Mouse (Mus musculus) left cerebral cortex, postnatal 10 days (tissue): ENCODE measurements around the gene Asxl2. TPM values are rescaled to one million over a fixed set of nuclear protein-coding genes. Genes with fewer than 3 reads are reported as not detected.
"Not testable (repeated sequence)": the region's sequence is repeated elsewhere in the genome, so short reads cannot be mapped to it uniquely, and the experiment has no call there.

Source experiments
- DNase-seq, 2 experiments: peaks; one replicate each; pipeline ENCODE4 v3.0.0; 2021 to 2022; ENCODE audit warnings: low spot score in 2 of 2, mixed read lengths in 1 of 2; ENCODE audit errors: extremely low spot score in 1 of 2
- intact Hi-C: fragments of 180-260 bp; cut with DNase I; formaldehyde crosslinking; loops from one replicate; pipeline ENCODE4 v1.15.1; 2025
- total RNA-seq, 2 experiments: library from RNA; stranded (reverse); gene quantifications; 2 replicates each; pipeline ENCODE4 v1.2.3; 2021

The Asxl2 gene
- total RNA-seq = 10 to 100 TPM; 24.5 to 26.2 TPM

DNA sequence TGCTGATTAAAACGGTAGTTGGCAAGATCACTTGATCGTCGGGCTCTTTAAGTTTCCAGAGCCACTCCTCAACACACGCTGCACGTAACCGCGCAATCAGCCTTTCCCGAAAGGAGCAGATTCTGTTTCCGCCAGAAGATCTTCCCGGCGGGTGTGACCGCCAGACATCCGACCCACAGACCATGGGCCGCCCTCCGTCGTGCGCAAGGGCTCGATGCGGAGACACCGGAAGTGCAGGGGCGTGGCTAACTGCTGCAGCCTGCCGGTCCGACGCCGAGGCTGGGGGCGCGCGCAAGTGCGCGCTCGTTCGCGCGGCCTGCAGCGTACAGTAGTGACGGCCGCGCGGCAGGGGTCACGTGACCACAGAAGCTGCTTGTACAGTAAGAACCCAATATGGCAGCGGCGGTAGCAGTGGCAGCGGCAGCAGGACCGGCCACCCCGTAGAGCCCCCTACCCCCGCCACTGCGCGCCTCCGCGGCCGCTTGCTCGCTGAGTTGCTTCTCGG, at the start of gene Asxl2:
TSS of gene Asxl2 (plus strand) at position 328 of the 505 bp plus-strand sequence.
- intact Hi-C loops = no loop called here
- peak; percentile 99 to 100 for DNase-seq

DNA sequence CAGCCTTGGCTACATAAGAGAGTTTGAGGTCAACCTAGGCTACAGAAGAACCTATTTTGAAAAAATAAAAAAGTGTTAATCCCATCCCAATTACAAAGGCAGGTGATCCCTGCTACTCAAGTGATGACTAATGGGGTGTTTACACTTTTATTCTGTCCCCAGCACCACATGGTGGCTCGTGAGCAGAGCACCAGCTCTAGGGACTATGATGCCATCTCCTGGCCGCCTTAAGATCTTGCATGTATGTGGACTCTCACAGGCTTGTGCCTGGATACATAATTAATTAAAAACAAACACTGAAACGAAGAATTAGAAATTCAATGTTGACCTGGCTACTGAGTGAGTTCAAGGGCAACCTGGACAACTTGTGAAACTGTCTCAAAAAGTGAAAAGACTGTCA, 49.5 kb upstream of the Asxl2 start:
- intact Hi-C loops = no loop called here
- no peak for DNase-seq

DNA sequence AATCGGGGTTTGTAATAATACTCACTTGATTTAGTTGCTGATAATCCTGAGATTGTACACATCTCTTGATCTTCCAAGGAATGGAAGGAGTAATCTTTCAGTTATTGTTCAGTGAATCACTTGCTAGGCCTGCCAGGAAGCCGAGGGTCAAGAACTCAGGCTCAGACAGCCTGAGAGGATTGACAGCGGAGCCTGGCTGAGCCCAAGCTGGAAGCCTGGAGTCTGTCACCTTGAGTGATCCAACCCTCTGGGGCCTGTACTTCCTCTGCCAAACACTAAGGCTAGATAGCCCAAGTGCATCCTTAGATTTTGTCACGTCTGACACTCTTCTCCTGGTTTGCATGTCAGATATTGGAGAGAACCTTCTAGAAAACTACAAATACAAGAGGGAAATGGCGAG, 48.9 kb upstream of the Asxl2 start:
- intact Hi-C loops = no loop called here
- DNase-seq = no peak

DNA sequence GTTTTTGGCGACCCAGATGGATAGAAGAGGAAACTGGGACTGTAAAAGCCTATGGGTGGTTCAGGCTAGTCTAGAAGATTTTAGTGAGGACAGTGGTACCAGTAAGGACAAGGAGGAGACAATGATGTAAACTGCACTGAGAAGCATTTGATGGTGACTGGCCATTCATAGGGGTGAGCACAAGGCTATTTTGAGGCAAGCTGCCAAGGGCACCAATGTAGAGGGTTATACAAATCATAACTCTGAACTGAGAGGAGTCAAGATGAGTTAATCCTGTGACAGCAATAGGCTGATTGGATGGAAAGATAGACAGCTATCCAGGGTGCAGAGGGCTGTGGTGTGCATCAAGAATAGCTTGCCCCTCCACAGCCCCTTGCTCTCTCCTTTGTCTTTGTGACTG, 41.8 kb upstream of the Asxl2 start:
- no peak for DNase-seq
- intact Hi-C loops = no loop called here

DNA sequence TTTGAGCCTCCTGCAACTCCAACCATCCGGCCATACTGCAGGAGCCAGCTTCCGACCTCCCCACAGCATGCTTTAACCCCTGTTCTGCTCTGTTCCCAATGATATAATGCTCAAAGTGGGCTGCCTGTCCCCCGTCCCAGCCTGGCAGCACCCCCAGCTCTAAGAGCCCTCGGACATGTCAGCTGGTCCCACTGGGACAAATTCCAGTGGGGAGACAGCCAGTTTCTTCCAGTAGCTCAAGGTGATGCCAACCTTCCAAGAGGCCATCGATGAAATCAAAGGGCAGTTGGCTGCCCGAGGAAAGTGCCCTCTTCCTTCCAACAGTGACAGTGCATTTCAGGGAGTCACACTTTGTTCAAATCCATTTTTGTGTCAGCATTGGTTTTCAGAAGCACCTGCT, 41.4 kb upstream of the Asxl2 start:
- intact Hi-C loops = no loop called here
- no peak for DNase-seq

DNA sequence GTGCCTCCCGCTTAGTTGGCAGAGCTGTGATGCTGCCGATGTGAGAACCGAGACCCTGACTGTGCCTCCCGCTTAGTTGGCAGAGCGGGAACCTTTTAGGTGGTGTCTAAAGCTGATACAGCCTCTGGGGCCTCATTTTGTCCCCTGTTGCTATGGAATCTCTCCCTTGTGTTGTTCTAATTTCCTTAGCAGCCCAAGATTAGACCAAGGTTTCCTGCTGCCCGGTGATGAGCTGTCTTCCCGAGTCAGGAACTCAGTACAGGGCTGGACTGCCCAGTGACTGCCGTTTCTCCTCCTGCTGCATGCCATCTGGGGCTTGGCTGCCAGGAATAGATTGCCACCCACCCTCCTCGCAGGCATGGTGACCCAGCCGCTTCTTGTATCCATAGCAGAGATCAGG, 40.7 kb upstream of the Asxl2 start:
- DNase-seq = peak in 1 of 2 experiments; percentile 53

DNA sequence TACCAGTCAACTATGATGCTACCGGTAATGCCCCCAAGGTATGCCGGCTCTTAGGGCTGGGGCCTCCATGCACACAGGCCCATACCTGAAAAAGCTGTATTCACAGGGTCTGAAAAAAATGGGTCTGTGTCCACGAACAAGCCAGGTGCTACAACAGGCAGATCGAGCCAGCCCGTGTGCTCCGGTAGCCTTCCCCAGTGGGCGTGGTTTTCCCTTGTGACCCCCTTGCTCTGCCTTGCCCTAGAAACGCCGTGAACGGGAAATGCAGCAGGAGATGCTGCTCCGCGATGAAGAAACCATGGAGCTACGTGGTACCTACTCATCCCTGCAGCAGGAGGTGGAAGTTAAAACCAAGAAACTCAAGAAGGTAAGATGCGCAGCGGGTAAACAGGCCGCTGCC, 38.8 kb upstream of the Asxl2 start:
- intact Hi-C loops = no loop called here
- DNase-seq = no peak

More for the DNA sequence above, 40.7 kb upstream of the Asxl2 start:
- intact Hi-C loops = no loop called here

DNA sequence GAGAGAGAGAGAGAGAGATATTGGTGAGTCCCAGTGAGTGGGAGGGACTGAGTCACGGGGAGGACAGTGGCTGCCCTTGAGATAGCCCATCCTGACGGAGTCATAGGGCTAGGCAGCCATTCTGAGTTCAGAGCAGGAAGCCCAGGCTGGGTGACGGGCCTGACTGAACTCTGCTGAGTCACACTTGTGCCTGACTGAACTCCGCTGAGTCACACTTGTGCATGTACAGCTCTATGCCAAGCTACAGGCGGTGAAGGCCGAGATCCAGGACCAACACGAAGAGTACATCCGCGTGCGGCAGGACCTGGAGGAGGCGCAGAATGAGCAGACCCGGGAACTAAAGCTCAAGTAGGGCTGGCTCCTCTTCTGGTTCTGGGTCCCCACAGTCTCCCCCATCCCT, 37.3 kb upstream of the Asxl2 start:
- no peak for DNase-seq
- intact Hi-C loops = no loop called here

DNA sequence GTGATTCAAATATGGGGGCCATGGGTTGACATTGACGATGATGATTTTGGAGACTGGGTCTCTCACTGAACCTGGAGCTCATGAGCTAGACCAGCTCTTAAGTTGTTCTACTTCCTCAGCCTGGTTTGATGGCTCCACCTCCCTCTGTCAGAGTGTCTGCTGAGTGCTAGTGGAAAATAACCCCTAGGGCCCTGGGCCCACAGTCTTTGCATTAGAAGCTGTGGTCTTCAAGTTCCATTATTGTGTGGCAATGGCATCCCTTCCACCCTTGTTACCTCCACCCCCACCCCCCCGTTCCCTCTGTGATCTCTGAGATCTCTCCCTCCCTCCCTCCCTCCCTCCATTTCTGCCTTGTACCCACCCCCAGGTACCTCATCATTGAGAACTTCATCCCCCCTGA, 36.6 kb upstream of the Asxl2 start:
- intact Hi-C loops = no loop called here
- no peak for DNase-seq

DNA sequence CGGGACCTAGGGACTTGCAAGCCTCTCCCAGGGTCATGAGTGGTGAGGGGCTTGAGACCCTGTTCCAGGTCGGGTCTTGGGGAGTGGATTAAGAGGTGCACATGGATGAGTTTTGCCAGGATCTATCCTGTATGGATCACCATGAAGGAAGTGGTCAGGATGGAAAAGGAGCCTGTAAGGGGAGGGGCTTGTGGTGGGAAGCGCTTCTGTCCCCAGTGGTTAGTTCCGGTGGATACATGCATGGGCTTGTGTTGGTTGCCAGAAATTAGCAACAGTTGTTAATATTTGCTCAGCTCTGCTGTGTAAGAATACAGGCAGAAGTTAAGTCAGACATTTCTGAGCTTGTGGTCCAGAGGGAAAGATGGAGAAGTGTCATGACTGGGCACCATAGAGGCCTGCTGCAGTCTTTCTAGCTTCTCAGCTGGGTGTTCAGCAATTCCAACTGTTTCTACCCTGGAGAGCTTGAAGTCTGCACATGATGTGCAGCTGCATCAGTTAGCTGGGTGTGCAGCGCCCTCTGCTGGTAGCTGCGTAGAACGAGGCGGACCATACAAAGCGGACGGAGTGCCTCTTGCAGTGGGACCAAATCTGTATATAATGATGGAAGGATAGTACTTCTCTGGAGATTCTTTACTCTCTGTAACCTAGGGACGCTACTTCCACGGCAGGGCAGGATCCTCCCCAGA, 35.9 kb upstream of the Asxl2 start:
- intact Hi-C loops = no loop called here
- DNase-seq = peak; percentile 73 to 91

DNA sequence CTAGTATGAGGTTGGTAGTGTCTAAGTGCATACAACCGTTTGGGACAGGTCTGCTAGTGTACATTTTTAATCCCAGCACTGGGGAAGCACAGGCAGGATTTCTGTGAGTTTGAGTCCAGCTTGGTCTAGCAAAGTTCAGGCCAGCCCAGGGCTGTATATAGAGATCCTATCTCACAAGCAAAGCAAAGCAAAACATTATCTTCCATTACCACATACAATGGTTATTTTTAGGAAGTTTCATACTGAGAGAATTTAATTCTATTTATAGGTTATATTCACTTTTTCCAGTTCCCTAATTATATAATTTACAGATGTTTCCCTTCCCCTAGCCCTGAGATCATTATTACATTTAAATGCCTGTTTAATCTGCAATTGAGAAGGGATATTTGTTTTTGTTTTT, 35.4 kb upstream of the Asxl2 start:
- no peak for DNase-seq
- intact Hi-C loops = no loop called here

DNA sequence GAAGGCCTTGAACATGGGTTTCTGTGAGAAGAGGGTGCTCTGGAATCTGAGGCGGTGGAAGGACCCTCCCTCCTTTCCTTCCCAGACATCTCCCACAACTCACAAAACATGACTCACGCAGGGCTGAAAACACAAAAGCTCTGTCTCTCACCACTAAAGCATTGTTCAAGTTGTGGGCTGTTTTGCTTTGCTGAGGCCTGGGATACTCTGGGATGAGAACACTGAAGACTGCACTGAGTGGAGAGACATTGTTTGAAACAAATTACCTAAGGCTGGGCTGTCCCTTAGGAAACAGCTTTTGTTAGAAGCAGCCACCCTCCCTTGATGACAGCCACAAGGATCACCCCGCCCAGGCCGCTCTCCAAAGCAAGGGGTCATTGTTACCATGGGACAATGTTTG, 33.5 kb upstream of the Asxl2 start:
- intact Hi-C loops = no loop called here
- no peak for DNase-seq

DNA sequence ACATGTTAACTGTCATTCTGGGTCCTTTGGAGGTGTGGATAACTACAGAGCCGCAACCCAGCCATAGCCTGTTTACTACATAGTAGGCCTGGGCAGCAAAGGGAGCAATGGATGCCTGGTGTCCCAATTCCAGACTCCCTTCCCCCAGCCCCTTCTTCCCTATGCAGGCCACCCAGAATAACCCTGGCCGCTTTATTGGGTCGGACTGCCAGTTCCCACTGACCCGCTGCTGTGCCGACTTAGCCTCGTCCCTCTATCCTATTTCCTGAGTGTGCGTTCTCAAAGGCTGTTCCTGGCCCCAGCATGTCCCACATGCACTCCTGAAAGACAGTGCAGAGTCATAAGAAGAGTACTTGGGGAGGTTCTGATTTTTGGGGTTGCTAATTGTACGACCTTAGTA, 29.7 kb upstream of the Asxl2 start:
- intact Hi-C loops = no loop called here
- DNase-seq = no peak

DNA sequence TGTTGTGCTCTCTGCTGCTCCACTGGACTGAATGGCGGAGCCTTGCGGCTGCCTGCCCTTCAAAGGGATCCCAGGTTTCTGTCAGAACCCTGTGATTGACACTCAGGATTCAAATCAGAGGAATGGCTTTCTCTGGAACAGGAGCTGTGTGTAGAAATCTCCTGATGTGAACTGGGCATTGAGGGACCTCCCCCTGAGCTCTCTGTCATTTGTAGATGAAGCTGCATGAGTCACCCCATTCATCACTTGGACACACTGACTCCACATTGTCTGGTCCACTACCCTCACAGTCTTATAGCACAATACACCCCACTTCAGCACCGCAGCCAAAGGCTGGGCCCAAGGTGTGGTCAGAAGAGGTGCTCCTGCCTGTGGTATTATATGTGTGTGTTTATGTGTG, 21.0 kb upstream of the Asxl2 start:
- DNase-seq, intact Hi-C loops: not testable (repeated sequence)

DNA sequence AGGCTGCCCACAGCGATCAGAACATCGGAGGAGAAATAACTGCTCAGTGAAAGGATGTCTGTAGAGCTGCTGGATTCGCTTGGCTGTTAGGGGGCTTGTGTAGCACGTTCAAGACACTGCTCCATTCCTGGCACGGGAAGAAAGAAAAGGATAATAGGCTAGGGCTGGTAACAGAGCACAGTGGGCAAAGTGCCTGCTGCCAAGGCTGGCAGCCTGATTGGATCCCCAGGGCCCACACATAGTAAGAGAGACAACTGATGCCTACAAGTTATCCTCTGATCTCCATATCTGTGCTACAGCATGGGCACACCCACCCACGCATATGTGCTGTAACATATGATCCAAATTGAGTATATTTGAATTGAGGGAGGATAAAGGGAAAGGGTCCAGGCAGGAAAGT, 20.1 kb upstream of the Asxl2 start:
- intact Hi-C loops = no loop called here
- DNase-seq = peak; percentile 35 to 52

DNA sequence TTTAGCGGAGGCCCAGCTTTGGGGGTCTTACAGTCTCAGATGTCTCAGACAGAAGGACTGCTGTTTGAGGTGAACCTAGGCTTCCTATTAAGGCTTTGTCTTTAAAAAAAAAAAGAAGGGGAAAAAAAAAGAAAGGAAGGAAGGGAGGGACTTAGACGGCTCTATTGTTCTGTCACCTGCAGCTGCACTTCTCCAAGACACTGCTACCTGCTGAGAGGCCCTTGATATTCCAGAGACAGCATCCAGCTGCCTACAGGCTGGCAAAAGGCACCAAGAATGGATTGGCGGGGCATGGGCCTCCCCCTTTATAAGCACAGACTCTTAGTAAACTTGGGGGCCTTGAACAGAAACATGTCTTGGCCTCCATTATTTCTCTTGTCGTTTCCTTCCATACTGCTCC, 11.7 kb upstream of the Asxl2 start:
- no peak for DNase-seq
- intact Hi-C loops = no loop called here

DNA sequence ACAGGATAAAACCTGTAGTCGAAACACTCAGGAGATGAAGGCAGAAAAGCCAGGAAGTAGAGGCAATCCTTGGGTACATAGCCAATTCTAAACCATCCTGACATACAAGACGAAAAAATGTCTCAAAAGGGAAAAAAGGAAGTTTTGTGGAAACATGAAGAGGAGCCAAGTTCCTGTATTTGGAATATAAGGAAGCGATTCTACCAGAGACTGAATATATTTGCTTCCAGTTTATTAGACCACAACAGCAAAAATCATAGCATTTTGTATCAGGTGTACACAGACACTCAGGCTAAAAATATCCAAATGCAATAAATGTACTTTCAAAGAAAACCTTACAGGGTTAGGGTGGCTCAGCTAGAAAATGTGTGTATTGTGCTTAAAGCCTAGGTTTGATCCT, 7.9 kb upstream of the Asxl2 start:
- intact Hi-C loops = no loop called here
- no peak for DNase-seq

DNA sequence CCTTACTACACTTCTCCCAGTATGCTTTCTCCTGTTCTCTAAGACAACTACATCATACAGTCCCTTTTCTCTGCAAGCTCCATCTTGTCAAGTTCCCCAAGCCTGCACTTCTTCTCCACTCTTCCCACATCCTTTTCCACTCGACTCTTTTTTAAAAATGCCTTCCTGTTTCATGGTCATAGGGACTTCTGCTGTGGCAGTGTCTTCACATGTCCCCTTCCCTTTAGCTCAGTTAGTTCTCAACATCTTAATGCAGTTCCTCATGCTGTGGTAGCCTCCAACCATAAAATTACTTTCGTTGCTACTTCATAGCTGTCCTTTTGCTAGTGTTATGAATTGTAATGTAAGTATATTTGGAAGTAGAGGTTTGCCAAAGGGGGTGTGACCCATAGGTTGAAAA, 6.1 kb upstream of the Asxl2 start:
- no peak for DNase-seq
- intact Hi-C loops = no loop called here

DNA sequence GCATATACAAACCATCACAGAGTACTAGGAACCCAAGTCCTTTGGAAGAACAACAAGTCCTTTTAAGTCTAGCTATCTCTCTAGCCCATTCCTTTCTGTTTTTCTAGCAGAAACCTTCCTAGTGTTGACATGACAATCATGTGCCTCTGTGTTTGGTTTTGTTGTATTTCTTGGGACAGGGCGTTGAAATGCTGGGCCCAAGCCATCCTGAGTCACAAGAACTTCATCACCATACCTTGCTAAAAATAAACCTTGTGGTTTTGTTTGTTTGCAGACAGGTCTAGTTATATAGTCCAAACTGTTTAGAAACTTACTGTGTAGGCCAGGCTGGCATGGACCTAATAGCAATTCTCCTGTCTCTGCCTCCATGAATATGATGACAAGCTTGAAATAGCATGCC, 3.9 kb upstream of the Asxl2 start:
- DNase-seq = no peak
- intact Hi-C loops = no loop called here

DNA sequence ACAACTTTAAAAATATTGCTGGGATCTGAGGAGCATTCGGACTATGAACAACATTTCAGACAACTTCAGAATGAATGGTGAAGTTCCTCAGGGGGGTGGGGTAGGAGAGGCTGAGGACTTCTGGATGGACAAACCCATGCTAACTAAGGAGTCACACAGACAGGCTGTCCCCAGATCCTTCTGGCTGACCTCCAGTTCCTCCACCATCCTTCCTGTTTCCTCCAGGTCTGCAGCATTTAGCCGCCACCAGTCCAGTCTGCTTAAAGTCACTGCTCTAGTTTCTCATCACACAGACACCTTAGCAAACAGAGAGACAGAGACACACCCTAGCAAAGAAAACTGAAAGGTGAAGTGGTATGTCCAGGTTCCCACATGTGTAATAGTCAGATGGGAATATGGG, 2.5 kb upstream of the Asxl2 start:
- intact Hi-C loops = no loop called here

More for the DNA sequence above, 2.5 kb upstream of the Asxl2 start:
- peak in 1 of 2 experiments; percentile 40 for DNase-seq
